Mouse (Mus musculus) right cerebral cortex, postnatal 4 days (tissue): ENCODE data around the gene Mthfd1.
"Not testable (repeated sequence)": the region's sequence is repeated elsewhere in the genome, so short reads cannot be mapped to it uniquely, and the experiment has no call there.

Experiments used
- DNase-seq: peaks from one replicate; pipeline ENCODE4 v3.0.0-alpha.2; 2022

Gene Mthfd1

DNA sequence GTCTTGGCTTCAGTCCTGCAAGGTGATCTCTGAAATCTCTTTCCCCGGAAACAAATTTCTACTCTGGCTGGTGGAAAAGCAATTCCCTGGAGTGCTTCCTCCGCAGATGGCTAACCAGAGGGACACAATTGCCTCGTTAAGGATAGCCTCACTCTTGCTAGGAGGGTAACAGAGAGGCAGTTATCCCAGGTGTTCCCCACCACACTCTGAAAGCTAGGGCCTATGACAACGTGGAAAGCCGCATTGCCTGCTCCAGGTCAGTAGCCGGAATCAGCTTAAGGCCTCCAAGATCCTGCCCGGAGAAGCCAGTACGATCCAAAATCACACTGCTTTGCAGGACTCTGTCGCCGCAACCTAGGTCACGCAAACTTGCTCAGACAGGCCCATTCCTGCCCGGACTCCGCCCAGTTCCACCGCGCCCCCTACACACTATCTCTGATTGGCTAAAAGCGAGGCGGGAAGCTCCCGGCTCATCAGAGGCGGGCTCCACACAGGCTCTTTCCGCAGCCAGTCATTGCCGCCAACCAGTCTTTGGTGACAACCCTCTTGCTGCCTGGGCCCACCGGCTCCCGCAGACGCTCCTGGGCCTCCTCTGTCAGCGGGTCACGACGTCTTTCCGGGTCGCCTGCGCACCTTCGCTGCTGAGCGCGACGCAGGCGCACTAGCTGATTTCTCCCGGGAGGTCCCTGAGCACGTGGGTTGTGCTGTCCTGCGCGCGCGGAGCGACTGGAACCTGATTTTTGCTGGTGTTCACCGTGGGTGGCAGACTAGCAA lies at the start of gene Mthfd1:
TSS of gene Mthfd1 (plus strand) at position 574 of the 774 bp plus-strand sequence.
- DNase-seq: peak; percentile 89

DNA sequence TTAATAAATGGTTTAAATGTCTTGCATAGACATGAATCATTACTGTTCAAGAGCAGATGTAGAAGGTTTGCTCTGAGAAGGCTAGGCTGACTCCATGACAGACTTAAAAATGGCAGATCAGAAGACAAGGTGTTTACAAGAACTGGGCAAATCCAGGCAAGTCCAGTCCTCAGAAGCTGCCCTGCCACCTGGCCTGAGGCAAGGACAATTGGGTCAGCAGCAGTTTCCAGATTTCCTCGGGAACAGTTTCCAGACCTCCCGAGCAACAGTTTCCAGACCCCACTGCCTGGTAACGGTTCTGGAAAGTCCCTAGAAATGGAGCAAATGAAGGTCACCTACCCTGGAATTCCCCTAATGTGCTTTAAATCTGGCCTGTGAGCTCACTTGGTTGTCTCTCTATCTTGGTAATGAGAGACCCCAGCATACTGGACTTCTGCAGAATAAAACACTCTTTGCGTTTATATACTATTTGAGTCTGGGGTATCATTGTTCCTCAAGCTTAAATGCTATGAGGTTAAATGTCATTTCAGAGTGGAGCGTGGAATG lies 45.6 kb upstream of the Mthfd1 start:
- DNase-seq: no peak

DNA sequence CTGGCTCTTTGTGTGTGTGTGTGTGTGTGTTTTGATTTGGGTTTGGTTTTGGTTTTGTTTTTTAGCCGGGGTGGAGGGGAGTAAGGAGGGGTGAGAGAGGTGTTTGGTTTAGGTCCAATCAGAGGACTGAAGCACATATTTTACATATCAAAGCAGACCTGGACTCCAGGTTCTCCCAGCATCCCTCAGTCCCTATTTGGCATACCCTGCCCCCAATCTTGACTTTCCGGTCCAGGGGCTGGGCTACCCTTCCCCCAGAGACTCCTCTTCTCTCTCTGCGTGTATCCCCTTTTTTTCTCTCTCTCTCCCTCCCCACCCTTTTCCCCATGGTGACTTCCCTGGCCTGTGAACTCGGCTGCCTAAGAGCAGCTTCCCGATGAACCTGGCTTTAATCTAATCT lies 40.0 kb upstream of the Mthfd1 start:
- no peak for DNase-seq

DNA sequence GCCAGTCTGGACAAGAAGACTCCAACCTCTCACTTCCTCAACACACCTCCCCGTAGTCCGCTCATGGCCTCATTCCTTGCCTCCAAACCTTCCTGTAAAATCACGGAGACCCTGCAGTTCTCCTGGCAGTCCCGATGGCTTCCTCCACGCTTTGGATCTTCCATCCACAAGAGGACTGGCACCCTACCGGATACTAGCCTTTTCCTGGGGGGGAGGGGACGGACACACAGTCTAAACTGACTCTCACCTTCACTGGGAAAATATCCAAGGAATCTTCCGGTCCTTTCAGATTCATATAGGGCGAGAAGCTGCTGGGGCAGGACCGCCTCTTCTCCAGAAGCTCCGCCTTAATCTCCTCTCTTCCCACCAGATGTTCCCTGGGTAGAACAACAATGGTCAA lies 38.4 kb upstream of the Mthfd1 start:
- no peak for DNase-seq

DNA sequence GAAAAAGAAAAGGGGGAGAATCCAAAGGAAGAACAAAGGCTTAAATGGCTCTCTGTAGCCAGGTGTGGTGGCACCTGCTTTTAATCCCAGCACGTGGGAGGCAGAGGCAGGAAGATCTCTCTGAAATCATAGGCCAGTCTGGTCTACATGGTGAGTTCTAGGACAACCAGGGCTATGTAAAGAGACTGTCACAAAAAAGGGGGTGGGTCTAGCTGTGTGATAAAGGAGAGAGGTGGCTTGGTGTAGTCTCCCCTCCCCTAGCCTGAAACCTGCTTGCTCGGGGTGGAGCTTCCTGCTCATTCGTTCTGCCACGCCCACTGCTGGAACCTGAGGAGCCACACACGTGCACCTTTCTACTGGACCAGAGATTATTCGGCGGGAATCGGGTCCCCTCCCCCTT lies 33.0 kb upstream of the Mthfd1 start:
- not testable (repeated sequence) for DNase-seq

DNA sequence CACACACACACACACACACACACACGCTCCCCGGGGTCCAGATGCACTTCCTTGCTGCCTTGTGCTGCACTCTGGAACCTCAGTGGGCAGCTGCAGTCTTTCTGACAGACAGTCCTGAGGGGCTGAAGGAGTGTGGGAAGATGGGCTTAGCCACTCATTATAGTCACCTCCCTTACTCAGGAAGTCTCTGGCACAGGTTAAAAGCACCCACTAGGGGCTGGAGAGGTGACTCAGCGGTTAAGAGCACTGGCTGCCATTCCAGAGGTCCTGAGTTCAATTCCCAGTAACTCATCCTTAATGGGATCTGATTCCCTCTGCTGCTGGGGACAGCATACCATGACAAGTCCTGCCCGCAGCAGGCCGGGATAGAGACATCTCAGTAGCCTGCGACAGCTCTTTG lies 24.5 kb upstream of the Mthfd1 start:
- DNase-seq: no peak

DNA sequence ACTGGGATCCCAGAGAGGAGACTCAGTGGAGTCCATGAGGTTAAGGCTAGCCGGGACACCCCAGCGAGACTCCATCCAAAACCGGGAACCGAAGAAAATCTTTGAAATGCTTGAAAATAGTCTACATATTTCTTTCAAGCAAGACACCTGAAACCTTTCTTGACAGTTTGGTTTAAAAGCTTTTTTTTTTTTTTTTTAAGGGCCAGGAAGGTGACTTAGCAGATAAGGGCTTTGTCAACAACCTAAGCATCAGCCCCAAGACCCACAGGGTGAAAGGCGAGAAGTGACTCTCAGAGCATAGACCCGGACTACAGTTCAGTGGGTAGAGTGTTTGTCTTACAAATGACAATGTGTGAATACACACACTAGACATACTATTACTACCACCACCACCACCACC lies 19.8 kb upstream of the Mthfd1 start:
- no peak for DNase-seq

DNA sequence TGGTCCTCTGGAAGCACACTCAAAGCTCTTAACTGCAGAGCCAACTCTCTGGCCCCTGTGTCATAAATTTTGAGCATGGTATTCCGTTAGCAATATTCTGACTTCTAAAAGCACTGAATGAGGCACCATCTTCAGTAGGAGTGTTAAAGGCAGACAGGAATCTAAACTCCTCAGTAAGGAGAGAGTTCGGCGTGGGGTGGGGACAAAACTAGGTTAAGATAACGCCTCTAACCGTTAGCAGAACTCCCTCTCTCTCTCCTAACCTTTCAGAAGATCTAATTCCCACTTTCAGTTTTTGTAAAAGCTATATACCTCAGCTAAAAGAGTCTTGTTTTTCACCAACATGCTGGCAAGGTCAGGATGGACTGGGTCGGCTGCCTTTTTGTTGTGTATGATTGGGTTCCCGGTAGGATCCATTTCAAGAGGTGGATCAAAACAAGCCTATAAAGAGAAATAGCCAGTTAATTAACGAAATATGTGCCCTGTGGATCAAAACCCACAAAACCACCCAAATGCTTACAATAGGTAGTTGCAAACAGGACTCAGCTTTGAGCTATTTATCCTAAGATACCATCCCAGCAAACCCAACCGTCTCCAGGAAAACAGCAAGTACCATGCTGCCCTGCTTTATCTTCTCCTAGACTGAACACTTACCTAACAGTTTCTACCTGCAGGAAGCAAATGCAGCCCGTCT lies 15.8 kb upstream of the Mthfd1 start:
- no peak for DNase-seq

DNA sequence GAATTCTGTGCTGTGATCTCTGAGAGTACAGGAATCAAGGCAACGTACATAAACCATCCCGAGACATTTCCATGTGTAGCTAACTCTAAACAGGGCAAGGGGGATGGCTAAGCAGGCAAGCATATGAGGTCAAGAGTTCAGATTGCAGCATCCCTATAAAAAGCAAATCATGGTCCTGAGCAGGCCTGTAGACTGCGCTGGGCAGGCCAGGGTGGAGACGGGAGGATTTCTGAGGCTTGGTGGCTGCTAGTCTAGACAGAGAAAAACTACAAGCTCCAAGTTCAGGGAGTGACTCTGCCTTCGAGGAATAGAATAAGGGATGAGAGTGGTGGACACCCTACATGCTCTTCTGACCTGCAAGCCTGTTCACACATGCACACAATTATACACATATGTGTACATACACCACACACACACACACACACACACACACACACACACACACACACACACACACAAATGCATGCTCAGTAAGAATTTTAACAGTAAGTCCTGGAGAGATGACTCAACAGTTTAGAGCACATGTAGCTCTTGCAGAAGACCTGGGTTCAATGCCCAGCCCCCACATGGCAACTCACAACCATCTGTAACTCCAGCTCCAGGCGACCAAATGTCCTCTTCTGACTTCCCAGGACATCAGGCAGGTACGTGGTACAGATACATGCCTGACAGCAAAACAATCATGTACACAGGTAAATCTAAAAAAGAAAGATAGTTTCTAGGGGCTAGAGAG lies 15.1 kb upstream of the Mthfd1 start:
- no peak for DNase-seq

DNA sequence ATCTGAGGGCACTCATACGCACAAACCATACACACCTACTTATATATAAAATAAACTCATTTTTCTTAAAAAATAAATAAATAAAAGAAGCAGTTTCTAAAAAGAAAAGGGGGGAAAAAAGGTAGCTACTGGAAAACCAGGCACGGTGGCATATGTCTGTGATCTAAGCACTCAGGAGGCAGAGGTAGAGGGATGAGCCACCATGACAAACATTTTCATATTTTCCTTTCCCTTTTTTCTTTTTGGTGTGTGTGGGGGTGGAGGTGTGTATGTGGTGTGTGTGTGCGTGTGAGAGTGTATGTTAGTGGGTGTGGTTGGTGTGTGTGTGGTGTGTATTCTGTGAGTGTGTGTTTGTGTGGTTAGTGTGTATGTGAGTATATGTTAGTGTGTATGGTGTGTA lies 14.4 kb upstream of the Mthfd1 start:
- DNase-seq: no peak

DNA sequence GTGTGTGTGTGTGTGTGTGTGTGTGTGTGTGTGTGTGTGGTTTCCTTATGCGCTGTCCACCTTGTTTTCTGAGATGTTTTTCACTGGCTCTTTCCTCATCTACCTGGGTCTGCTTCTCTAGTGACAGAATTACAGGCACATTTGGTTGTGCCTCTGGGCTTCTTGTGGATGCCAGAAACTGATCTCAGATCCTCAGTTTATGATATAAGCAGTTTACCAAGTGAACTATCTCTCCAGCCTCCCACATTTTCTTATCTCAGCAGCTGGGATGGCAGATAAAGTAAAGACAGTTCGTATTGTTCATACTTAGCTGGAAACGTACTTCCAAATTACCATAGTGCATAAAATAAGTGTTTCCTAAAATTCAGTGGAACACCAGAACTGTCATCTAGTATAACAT lies 14.0 kb upstream of the Mthfd1 start:
- no peak for DNase-seq

DNA sequence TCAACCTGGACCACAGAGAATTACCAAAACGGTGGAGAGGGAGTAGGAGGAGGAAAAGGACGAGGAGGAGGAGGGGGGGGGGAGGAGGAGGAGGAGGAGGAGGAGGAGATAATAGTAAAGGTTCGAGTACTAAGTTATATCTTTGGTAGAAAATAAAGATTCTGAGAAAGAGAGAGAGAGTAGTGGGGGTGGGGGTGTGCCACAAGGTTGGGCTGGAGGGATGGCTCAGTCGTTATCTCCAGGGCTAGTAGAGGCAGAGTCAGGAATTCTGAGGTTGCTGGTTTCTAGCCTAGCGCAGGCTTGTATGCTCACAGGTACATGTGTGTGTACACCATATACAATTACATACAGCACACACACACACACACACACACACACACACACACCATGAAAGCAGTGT lies 13.3 kb upstream of the Mthfd1 start:
- no peak for DNase-seq

DNA sequence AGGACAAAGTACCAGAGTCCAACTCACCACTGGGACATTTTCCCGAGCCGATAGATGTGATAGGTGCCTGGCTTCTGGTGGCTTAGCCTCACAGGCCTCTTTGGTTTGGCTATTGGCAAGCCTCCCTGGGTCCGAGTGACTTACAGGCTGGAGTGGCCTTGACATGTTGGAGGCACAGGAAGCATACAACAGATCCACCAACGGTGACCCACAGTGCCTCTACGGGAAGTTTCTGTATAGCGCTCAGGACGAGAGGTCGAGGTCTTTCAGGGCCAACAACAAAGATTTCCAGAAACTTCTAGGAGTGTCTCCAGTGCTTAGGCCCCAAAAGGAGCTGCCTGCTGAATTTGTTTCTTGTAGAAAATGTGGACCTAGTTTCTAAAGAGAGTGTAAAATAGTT lies 10.1 kb upstream of the Mthfd1 start:
- DNase-seq: no peak

DNA sequence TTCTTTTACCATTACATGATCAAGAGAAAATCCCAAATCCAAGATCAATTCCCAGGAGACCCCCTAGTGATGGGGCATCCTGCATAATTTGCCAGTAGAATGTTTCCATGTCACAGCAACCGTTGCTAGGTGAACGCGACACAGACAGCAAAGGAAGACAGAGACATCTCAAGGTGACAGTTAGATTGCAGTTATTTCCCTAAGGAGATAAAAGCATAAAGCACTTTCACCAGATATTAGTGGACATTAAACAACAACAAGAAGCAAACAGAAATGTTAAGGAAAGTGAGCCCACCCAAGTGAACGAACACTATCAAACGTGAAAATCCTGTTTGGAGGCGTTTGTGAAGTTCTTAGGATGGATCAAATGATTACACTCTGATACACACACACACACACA lies 8.5 kb upstream of the Mthfd1 start, which contains the start of gene Tex21:
TSS of gene Tex21 (minus strand) at position 101 of the 400 bp plus-strand sequence.
- no peak for DNase-seq

DNA sequence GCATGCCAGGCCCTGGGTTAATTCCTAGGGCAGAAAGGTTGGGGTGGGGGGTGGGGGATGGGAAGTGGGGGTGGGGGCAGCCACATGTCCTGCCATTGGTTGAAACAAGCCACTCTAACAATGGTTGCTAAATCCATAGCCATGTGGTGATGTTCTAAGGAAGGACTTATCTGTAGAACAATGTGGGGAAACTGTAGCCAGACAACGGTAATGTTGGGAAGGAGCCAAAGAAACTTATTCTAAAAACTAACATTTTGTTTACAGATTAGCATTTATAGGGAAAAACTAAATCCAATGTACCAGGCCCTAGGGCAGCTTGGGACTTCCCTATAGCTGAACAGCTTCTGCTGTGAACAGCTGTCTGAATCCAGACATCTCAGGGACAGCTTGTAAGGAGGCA lies 2.0 kb upstream of the Mthfd1 start:
- no peak for DNase-seq

DNA sequence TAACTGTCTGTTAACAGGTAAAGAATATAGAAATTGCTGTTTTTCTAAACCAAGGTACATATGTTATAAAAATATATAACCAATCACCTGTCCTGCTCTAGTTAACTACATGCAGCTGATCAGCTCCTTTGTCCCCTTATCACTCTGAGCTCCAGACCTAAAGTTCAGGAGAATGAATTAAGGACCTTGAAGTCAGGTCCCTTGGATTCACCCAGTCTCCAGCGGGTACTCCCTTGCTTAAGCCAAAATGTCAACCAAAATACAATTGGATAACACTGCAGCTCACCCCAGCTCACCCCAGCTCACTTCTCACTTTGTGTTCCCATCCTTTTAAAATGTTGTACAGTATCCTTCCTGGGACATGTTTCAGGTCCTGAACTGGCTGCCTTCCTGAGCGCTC lies 1.5 kb upstream of the Mthfd1 start:
- no peak for DNase-seq

DNA sequence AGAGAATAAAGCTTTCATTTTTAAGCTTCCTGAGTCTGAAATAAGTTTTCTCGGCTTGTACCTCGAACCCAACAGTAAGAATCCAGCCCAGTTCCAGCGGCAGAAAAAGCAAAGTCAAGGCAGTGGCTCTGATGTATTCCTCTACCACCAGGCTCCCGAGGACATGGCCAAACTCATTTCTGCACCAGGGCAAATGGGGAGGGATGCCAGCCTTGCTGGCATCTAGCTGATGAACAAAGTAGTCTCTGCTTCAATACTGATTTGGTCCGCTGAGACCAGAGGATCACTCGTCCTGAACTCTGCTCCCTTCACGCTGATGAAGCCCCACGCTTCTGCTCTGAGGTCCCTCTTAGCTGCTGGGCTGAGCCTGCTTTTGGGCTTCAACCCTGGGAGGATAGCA lies 1.1 kb upstream of the Mthfd1 start:
- DNase-seq: no peak

DNA sequence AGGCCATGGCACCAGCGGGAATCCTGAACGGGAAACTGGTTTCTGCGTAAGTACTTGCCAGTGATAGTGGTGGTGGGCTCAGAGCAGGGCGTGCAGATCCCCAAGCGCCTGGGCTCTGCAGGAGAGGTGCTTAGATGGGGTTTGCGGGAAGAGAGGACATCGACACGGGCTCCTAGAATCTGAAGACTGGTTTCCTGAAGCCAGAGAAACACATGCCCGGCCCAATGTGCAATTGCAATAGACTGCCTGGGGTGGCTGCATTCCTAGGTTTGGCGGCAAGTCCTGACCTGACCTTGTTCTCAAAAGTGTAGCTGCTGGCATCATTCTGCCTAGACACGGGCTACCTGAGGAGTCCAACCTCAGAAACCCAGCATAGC lies 389 bp downstream of the Mthfd1 start:
- DNase-seq: no peak

DNA sequence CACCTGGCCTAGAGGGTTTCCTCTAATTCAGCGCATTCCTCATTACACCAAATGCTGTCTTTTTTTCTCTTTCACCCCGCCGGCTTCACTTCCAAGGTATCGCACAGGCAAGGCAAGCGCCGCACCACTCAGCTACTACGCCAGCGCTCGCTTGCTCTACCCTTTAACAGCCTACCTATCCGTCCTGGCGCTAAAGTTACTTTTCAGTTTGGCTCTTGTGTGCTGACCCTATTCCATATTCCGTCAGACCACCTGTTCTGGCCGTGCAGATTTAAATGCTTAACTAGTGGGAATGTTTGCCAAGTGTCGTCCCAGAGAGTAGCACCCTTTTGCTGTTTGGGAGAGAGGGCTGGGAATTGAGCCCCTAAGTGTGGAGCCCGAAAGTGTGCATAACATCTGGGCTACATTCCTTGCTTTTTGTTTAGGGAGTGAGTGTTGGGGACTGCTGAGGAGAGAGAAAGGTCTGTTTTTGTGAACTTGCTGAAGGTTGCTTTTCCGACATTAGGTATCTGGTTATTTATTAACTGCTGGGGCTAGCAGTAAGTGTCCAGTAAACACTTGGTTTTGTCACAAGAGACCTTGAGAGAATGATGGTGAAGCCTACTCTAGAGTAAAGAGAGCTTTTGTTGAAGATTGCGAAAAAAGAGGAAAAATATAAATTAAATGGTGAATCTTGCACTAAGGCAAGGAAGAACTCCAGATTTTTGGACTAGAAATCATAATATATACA lies 1.2 kb downstream of the Mthfd1 start:
- DNase-seq: no peak

DNA sequence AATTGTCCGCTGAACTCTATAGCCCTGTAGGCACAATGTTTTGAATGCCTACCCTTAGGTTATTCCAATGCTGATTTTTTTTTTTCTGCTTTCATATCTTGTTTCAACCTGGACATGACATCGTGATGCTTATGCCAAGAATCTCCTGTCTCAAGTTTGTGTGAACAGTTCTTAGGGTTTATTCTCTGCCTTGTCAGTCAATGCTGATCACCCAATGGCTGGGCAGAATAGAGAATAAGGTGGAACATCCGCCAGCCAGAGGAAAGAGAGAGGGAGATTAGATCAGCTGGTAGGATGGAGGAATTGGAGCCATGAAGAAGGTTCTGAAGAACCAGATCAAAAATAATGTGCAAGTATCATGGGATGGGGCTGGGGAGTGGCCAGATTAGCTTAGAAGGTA lies 5.6 kb downstream of the Mthfd1 start:
- no peak for DNase-seq

DNA sequence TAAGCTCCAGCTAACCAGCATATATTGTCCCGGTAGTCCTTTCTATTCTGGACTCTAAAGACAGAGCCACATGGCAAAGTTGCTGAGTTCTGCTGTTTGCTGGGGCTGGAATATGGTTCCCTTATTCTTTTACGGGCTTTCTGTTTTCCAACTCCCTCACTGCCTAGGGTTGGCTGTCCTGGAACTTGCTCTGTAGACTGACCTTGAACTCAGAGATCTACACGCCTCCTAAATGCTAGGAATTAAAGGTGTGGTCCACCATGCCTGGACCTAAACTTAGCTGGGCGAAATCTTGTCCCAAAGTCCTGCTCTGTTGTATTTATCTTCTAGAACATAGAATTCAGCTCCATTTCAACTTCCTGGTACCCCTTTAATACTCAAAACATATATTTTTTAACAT lies 6.5 kb downstream of the Mthfd1 start:
- DNase-seq: no peak

DNA sequence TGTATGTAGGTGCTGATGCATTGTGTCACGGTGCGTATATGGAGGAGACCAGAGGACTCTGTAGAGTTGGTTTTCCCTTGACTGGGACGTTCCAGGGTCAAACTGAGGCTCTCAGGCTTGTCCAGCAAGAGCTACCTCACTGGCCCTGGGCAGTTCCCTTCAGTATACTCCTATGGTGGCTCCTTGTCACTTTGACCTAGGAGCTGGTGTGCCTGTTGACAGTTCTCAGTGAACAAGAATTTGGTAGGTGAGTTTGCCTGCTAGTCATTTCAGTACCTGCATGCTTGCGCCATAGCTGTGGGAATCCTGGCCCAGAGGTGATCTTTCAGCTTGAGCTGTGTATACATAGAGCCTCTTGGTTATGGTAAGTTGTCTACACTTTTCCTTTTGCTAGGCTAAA lies 7.8 kb downstream of the Mthfd1 start:
- DNase-seq: no peak

DNA sequence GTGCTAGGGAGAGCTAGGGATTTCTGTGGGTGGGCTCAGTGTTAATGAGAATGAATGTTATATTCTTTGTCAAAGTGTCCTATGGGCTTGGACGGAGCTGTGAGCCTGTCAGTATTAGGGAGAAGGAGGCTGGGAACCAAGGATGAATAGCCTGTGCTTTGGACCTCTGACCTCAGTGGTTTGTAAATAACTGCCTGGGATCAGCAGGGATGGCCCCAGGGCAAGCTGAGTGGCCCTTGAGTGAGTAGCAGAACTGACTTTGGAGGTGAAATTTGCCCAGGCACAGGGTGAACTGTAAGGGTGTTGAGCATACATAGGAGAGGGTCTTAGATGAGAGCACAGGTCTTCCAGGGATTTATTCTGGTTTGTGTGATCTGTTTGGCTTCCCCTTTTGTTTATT lies 8.8 kb downstream of the Mthfd1 start:
- DNase-seq: no peak
